26 mouse cellular contexts compared by ENCODE assay signal in the genomic region with DNA sequence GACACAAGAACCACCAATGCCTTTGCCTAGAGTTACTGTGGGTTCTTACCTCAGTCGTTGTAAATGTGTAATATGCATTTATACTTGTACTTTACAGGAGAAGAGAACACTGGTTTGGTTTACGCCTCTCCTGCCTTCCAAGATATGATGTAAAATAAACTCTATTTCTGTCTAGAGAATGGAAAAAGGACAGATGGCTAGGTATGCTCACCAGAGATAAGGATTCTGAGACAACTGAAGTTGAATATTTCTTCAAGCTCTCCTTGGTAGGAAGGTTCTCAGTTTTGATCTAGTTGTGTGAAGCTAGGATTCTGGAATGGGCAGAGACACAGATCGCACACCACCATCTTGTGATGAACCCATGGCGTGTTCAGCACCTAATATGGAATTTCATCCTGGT.
A peak's percentile ranks its signal among the peaks of the same experiment; 100 is the strongest.
DNase-seq lines count a peak whose midpoint lies in the region; ATAC-seq and TF ChIP-seq lines count a peak whose summit lies in the region.
"Had no signal": no experiment of that assay in that cellular context is flagged by ENCODE, and none has a peak within 500 bp of the region (broad histone marks: within the 10 kb centered on the region; RNA-seq: fewer than 3 reads in every experiment).

No protein-coding gene starts in this region.

- TF ChIP-seq EP300 in MEL (IDR thresholded peaks at IDR 0.05; ENCODE audit: low read depth in 1 of 2, low read length in 2 of 2), result peak; percentile 60 to 61; a peak in 2 of 4 replicates

- peaks cover 0 to 2% of the 10 kb centered on the region in 2 experiments; a peak in 1 of 4 replicates for H3K4me1 ChIP-seq in MEL (ENCODE audit: control insufficient read depth in 1 of 2, insufficient read depth in 2 of 2, low read length in 2 of 2)
- peaks cover 6% of the 10 kb centered on the region for H3K4me1 ChIP-seq in liver, embryonic 15.5 days (replicated peaks)
- no peaks in the 10 kb centered on the region for H3K4me1 ChIP-seq in intestine, embryonic 15.5 days (replicated peaks)
- H3K4me1 ChIP-seq: forebrain, embryonic 10.5 days; hindbrain, embryonic 10.5 days had no signal

- no peak overlapping the region for H3K4me3 ChIP-seq in MEL (ENCODE audit: control insufficient read depth in 1 of 2, insufficient read depth in 1 of 2, low read depth in 2 of 2, low read length in 2 of 2)
- no peak overlapping the region for H3K4me3 ChIP-seq in liver, embryonic 15.5 days (replicated peaks)
- no peak overlapping the region for H3K4me3 ChIP-seq in intestine, embryonic 15.5 days (replicated peaks)
- H3K4me3 ChIP-seq: forebrain, embryonic 10.5 days; gastrocnemius, adult 2 months; hindbrain, embryonic 10.5 days had no signal

- H3K27ac ChIP-seq in MEL (ENCODE audit: control insufficient read depth, low read depth, low read length), result no peak overlapping the region
- H3K27ac ChIP-seq in liver, embryonic 15.5 days (replicated peaks), result no peak overlapping the region
- no peak overlapping the region for H3K27ac ChIP-seq in intestine, embryonic 15.5 days
- H3K27ac ChIP-seq: forebrain, embryonic 10.5 days; gastrocnemius, adult 2 months; hindbrain, embryonic 10.5 days; hindbrain, embryonic 14.5 days; hindbrain, postnatal 0 days had no signal

- H3K4me2 ChIP-seq in liver, embryonic 15.5 days, result no peak overlapping the region
- H3K4me2 ChIP-seq in intestine, embryonic 15.5 days (replicated peaks), result no peak overlapping the region
- H3K4me2 ChIP-seq: heart, embryonic 11.5 days; hindbrain, embryonic 14.5 days had no signal

- TF ChIP-seq RAD21 in MEL (IDR thresholded peaks at IDR 0.05; ENCODE audit: low read depth, low read length), result no peak

- H3K36me3 ChIP-seq in MEL (ENCODE audit: control insufficient read depth in 1 of 2, insufficient read depth in 2 of 2, low read length in 2 of 2), result no peaks in the 10 kb centered on the region
- H3K36me3 ChIP-seq in liver, embryonic 15.5 days (replicated peaks), result no peaks in the 10 kb centered on the region
- H3K36me3 ChIP-seq in intestine, embryonic 15.5 days, result no peaks in the 10 kb centered on the region
- H3K36me3 ChIP-seq: forebrain, embryonic 10.5 days; hindbrain, embryonic 10.5 days had no signal

- DNase-seq in frontal cortex, postnatal 10 days (ENCODE audit: low spot score in 2 of 2), result no peak
- DNase-seq in MEL (ENCODE audit: low read depth, low spot score) (peak; percentile 45), adipocyte (ENCODE audit: low spot score) (no peak)
- DNase-seq in gastrocnemius, adult 18-20 months (ENCODE audit: low spot score), result no peak
- DNase-seq: adrenal gland, adult 2 months; adrenal gland, postnatal 14 days; cerebellum, adult 11 months; cerebellum, adult 2 months; cerebellum, adult 9-11 months; cerebellum, postnatal 25 days; forebrain, postnatal 0 days; gastrocnemius, adult 2 months; gastrocnemius, postnatal 14 days; heart, postnatal 36 days had no signal

- no peak overlapping the region for H3K9ac ChIP-seq in MEL (ENCODE audit: control insufficient read depth, low read depth, low read length, poor library complexity, severe bottlenecking)
- no peak overlapping the region for H3K9ac ChIP-seq in liver, embryonic 15.5 days
- no peak overlapping the region for H3K9ac ChIP-seq in intestine, embryonic 15.5 days
- H3K9ac ChIP-seq: forebrain, postnatal 0 days; hindbrain, embryonic 14.5 days had no signal

- H3K79me2 ChIP-seq in MEL (ENCODE audit: control insufficient read depth, insufficient read depth, low read length, poor library complexity), result no peaks in the 10 kb centered on the region

- no peak for TF ChIP-seq CTCF in MEL (IDR thresholded peaks at IDR 0.05 in 2 of 3, conservative IDR thresholded peaks at IDR 0.05 in 1 of 3; ENCODE audit: control insufficient read depth in 1 of 3, insufficient read depth in 1 of 3, low read depth in 2 of 3, low read length in 3 of 3, poor library complexity in 1 of 3, severe bottlenecking in 1 of 3)

- H3K27me3 ChIP-seq in MEL (ENCODE audit: control insufficient read depth in 1 of 2, insufficient read depth in 2 of 2, low read length in 2 of 2), result no peaks in the 10 kb centered on the region
- no peaks in the 10 kb centered on the region for H3K27me3 ChIP-seq in liver, embryonic 15.5 days
- no peaks in the 10 kb centered on the region for H3K27me3 ChIP-seq in intestine, embryonic 15.5 days (replicated peaks)
- H3K27me3 ChIP-seq: Patski had no signal

- WGBS in liver, embryonic 15.5 days (ENCODE audit: insufficient replicate concordance), result 48% methylated on average over 4 of the region's 4 CpGs
- WGBS in intestine, embryonic 15.5 days, result 93% methylated on average over 4 of the region's 4 CpGs

- no peak for TF ChIP-seq POLR2A in MEL (IDR thresholded peaks at IDR 0.05; ENCODE audit: control insufficient read depth in 1 of 2, insufficient read depth in 1 of 2, low read depth in 1 of 2, low read length in 2 of 2, poor library complexity in 1 of 2)

- no peaks in the 10 kb centered on the region for H3K9me3 ChIP-seq in MEL (replicated peaks; ENCODE audit: insufficient read depth, low read length)
- H3K9me3 ChIP-seq in liver, embryonic 15.5 days (replicated peaks), result no peaks in the 10 kb centered on the region
- no peaks in the 10 kb centered on the region for H3K9me3 ChIP-seq in intestine, embryonic 15.5 days

- ATAC-seq in frontal cortex, adult (ENCODE audit: low TSS enrichment), result peak; percentile 34; the same call in 1 of the 2 replicates
- 0 out of 2 replicates have a peak, but pooled peaks have one; percentile 37 for ATAC-seq in liver, embryonic 15.5 days (ENCODE audit: insufficient read depth)
- ATAC-seq in megakaryocyte progenitor cell, adult 5-6 weeks (replicated peaks; ENCODE audit: poor library complexity), result peak; percentile 85
- no peak for ATAC-seq in intestine, embryonic 15.5 days
- ATAC-seq: forebrain, embryonic 14.5 days; forebrain, postnatal 0 days; hindbrain, postnatal 0 days; inflammation-experienced regulatory T-cells, adult 6 months; Patski had no signal

TF ChIP-seq in MEL, 35 proteins besides CTCF, POLR2A, EP300 and RAD21:
- TF ChIP-seq MYB (IDR thresholded peaks at IDR 0.05; ENCODE audit: low read depth, low read length), result no peak
- no peak for TF ChIP-seq MYC (IDR thresholded peaks at IDR 0.05; ENCODE audit: low read depth, low read length)
- TF ChIP-seq TCF12 (IDR thresholded peaks at IDR 0.05; ENCODE audit: low read depth, low read length), result peak; percentile 67; the same call in 1 of the 2 replicates
- TF ChIP-seq TAL1 (IDR thresholded peaks at IDR 0.05; ENCODE audit: low read length), result peak; percentile 18; the same call in 1 of the 2 replicates
- 0 out of 2 replicates have a peak, but pooled peaks have one; percentile 29 for TF ChIP-seq ETS1 (IDR thresholded peaks at IDR 0.05; ENCODE audit: low read depth, low read length)
- peak; percentile 57 for TF ChIP-seq GATA1 (IDR thresholded peaks at IDR 0.05; ENCODE audit: low read depth, low read length)
- TF ChIP-seq RCOR1 (IDR thresholded peaks at IDR 0.05; ENCODE audit: low read depth, low read length), result 0 out of 2 replicates have a peak, but pooled peaks have one; percentile 59
